Mouse (Mus musculus) cerebellum, adult 9-11 months (tissue): ENCODE results near the gene Col28a1.
A peak's percentile ranks its signal among the peaks of the same experiment; 100 is the strongest.

Source experiments
- DNase-seq: peaks from one replicate; pipeline ENCODE4 v3.0.0; 2022

Gene Col28a1

GRCm38 (mm10) chr6:7983646-7983979, 208.8 kb downstream of the Col28a1 start:
- peak; percentile 19 for DNase-seq

GRCm38 (mm10) chr6:7982958-7983645, 209.3 kb downstream of the Col28a1 start:
- peak; percentile 5 for DNase-seq

- DNase-seq: no peak
Measured at GRCm38 (mm10) chr6:7971020-7971760, 221.2 kb downstream of the Col28a1 start.

- DNase-seq: no peak
Measured at GRCm38 (mm10) chr6:7969376-7969775, 223.0 kb downstream of the Col28a1 start.

GRCm38 (mm10) chr6:7965833-7966522, 226.4 kb downstream of the Col28a1 start:
- no peak for DNase-seq

GRCm38 (mm10) chr6:7962749-7963148, 229.7 kb downstream of the Col28a1 start:
- no peak for DNase-seq

- DNase-seq: no peak
Measured at GRCm38 (mm10) chr6:7952208-7952607, 240.2 kb downstream of the Col28a1 start.

- no peak for DNase-seq
Measured at GRCm38 (mm10) chr6:7951778-7952177, 240.6 kb downstream of the Col28a1 start.
